Mouse (Mus musculus) midbrain, embryonic 16.5 days (tissue): ENCODE data around the gene Igf2bp3. TPM values are rescaled to one million over a fixed set of nuclear protein-coding genes. Genes with fewer than 3 reads are reported as not detected.

Experiments used
- ATAC-seq: fragments of 200-750 bp; cut with Nextera tagmentation; 2 replicates; pipeline ENCODE4 v1.8.0; 2017; ENCODE audit warnings: moderate TSS enrichment
- H3K27ac ChIP-seq: fragments of 300-500 bp; sonication (generic); 2 replicates; pipeline ENCODE4 v1.5.1; 2014; ENCODE audit warnings: mild to moderate bottlenecking, low read length, mixed read lengths
- H3K27me3 ChIP-seq: fragments of 300-500 bp; sonication (generic); 2 replicates; pipeline ENCODE4 v1.6.1; 2014; ENCODE audit warnings: low read depth, low read length, mixed read lengths; ENCODE audit not compliant: control insufficient read depth, insufficient read depth
- H3K36me3 ChIP-seq: fragments of 300-500 bp; sonication (generic); 2 replicates; pipeline ENCODE4 v1.6.1; 2014; ENCODE audit warnings: mild to moderate bottlenecking, low read length, moderate library complexity, mixed read lengths; ENCODE audit not compliant: control insufficient read depth, insufficient read depth
- H3K4me1 ChIP-seq: fragments of 300-500 bp; sonication (generic); 2 replicates; pipeline ENCODE4 v1.6.1; 2014; ENCODE audit warnings: mild to moderate bottlenecking, low read length, mixed read lengths; ENCODE audit not compliant: control insufficient read depth, insufficient read depth
- H3K4me2 ChIP-seq: fragments of 300-500 bp; sonication (generic); 2 replicates; pipeline ENCODE4 v1.6.1; 2014; ENCODE audit warnings: mild to moderate bottlenecking, low read length, mixed read lengths
- H3K4me3 ChIP-seq: fragments of 300-500 bp; sonication (generic); 2 replicates; pipeline ENCODE4 v1.5.1; 2014; ENCODE audit warnings: low read depth, mild to moderate bottlenecking, low read length, moderate library complexity, mixed read lengths
- H3K9ac ChIP-seq: fragments of 300-500 bp; sonication (generic); 2 replicates; pipeline ENCODE4 v1.6.1; 2014; ENCODE audit warnings: low read depth, low read length, mixed read lengths
- H3K9me3 ChIP-seq: fragments of 300-500 bp; sonication (generic); replicated peaks from 2 replicates; pipeline ENCODE4 v1.6.1; 2014; ENCODE audit warnings: mild to moderate bottlenecking, low read length, mixed read lengths; ENCODE audit not compliant: control insufficient read depth, poor library complexity, severe bottlenecking
- WGBS: fragments of 180-500 bp; shearing (Covaris S2); extraction: QIAGEN DNeasy Blood & Tissue Kit; methylation state at CpG from one replicate; pipeline ENCODE4 v1.1.7; 2014; 5-methylcytosine and 5-hydroxymethylcytosine counted together
- polyA plus RNA-seq: library from polyadenylated mRNA; unstranded; fragments of >200 nt; fragmentation: Nextera tagmentation; extraction: Ambion mirVana; gene quantifications from 2 replicates; pipeline ENCODE4 v1.2.1, GENCODE M21; 2015

Igf2bp3 gene
- polyA plus RNA-seq, 1 experiment from 2014 or later = 17.1 TPM

DNA sequence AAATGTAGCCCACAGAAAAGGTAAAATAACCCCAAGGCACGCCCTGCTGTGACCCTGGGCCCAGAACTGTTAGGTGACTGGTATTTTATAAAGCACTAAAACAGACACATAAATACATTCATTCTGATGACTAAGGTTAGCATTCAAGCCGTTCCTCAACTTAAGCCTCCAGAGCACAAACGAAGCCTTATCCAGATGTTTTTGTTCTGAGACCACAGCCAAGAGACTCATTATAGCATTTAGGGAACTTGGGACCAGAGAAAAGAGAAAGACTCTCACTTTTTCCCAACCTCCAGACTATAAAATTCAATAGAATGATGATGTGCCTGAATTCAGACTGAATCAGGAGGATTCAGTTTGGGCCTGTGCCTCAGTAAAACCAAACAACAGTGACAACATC, 46.1 kb downstream of the Igf2bp3 start:
- no peak overlapping the region for H3K27ac ChIP-seq
- H3K9me3 ChIP-seq = no peaks in the 10 kb centered on the region
- no peaks in the 10 kb centered on the region for H3K27me3 ChIP-seq
- no peaks in the 10 kb centered on the region for H3K36me3 ChIP-seq
- H3K4me1 ChIP-seq = peaks cover 7% of the 10 kb centered on the region; the same call in 1 of the 2 replicates
- no peak overlapping the region for H3K9ac ChIP-seq
- ATAC-seq = no peak
- 71% methylated on average over 3 of the region's 3 CpGs for WGBS
- no peak overlapping the region for H3K4me3 ChIP-seq
- no peak overlapping the region for H3K4me2 ChIP-seq

DNA sequence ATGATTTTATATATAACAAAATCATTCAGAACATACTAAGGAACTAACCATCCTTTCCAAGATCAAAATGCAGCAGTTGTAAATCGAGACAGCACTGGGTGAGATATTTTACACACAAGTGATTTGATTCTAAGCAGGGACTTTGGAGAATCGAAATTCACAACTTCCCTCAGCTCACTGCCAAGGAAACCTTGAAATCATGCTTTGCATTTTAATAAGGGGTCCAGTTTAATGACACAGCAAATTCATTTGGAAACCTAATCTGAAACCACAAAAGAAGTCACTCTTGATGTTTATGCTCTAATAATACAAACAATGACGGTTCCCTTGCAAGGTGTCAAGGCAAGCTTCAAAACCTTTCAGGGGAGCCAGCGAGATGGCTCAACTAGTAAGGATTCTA, 47.4 kb downstream of the Igf2bp3 start:
- Histone ChIP-seq H3K4me3 (no peak overlapping the region), H3K4me1 (peaks cover 7% of the 10 kb centered on the region; the same call in 1 of the 2 replicates), H3K27ac (no peak overlapping the region), H3K9me3 (no peaks in the 10 kb centered on the region), H3K36me3 (no peaks in the 10 kb centered on the region), H3K9ac (no peak overlapping the region), H3K27me3 (no peaks in the 10 kb centered on the region), H3K4me2 (no peak overlapping the region)
- no peak for ATAC-seq
- WGBS = 39% methylated on average over 4 of the region's 4 CpGs

DNA sequence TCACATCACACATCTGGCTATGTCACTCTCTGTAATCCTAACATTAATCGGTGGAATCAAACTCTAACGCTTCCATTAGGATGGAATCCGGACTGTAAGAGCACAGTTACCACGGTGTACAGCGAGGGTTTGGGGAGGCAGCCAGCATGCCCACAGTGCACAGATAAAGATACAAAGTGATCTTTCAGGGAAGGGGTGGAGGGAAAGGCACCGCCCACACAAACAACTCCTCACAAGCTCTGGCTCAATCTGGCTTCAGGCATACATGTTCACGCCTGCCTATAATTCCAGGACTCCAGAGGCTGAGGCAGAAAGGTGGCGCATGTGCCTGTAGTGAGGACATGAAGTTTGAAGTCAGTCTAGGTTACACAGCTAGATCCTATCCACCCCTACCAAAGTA, 48.4 kb downstream of the Igf2bp3 start:
- no peaks in the 10 kb centered on the region for H3K27me3 ChIP-seq
- H3K27ac ChIP-seq = no peak overlapping the region
- no peaks in the 10 kb centered on the region for H3K36me3 ChIP-seq
- no peak for ATAC-seq
- H3K4me3 ChIP-seq = no peak overlapping the region
- no peaks in the 10 kb centered on the region for H3K9me3 ChIP-seq
- H3K9ac ChIP-seq = no peak overlapping the region
- peaks cover 7% of the 10 kb centered on the region; the same call in 1 of the 2 replicates for H3K4me1 ChIP-seq
- no peak overlapping the region for H3K4me2 ChIP-seq
- 76% methylated on average over 8 of the region's 8 CpGs for WGBS

DNA sequence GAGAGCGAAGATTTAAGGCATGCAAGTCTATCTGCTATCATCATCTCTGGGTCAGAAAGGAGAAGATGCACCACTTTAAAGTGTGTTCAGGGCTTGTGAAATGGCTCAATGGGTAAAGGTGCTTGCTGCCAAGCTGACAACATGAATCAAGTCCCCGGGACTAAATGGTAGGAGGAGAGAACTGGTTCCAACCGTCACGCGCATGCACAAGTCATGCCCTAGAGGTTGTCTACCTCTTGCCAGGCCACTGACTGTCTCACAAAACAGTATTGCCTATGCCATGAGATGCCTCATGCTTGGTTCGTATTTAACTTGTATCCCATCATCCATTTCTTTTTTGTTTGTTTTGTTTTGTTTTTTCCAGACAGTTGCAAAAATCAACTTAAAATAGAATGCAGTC, 48.9 kb downstream of the Igf2bp3 start:
- Histone ChIP-seq H3K9ac (no peak overlapping the region), H3K4me2 (no peak overlapping the region), H3K4me3 (no peak overlapping the region), H3K27me3 (no peaks in the 10 kb centered on the region), H3K9me3 (no peaks in the 10 kb centered on the region), H3K27ac (no peak overlapping the region), H3K36me3 (no peaks in the 10 kb centered on the region), H3K4me1 (peaks cover 7% of the 10 kb centered on the region; the same call in 1 of the 2 replicates)
- ATAC-seq = no peak
- 88% methylated on average over 6 of the region's 6 CpGs for WGBS

DNA sequence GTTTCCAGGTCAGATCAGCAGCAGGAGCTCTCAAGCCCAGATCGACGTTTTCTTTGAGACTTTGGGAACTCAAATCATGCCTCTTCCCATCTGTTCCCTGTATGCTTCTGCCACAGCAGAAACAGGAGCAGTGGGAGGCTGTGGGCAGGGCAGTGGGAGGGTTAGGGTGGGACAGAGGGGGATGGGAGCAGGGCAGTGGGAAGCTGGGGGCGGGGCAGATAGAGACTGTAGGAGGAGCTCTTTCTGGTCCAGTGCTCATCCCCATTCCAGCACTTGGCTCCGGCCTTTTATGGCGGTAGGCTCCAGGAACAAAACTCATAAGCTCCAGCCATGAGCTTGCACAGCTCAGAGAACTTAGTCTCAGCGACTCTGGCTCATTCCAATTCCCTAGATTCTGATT, 49.7 kb downstream of the Igf2bp3 start:
- 14% methylated on average over 6 of the region's 6 CpGs for WGBS
- peaks cover 7% of the 10 kb centered on the region; the same call in 1 of the 2 replicates for H3K4me1 ChIP-seq
- H3K4me3 ChIP-seq = no peak overlapping the region
- H3K36me3 ChIP-seq = no peaks in the 10 kb centered on the region
- H3K9ac ChIP-seq = no peak overlapping the region
- no peak overlapping the region for H3K27ac ChIP-seq
- H3K27me3 ChIP-seq = no peaks in the 10 kb centered on the region
- H3K4me2 ChIP-seq = no peak overlapping the region
- H3K9me3 ChIP-seq = no peaks in the 10 kb centered on the region
- ATAC-seq = no peak

DNA sequence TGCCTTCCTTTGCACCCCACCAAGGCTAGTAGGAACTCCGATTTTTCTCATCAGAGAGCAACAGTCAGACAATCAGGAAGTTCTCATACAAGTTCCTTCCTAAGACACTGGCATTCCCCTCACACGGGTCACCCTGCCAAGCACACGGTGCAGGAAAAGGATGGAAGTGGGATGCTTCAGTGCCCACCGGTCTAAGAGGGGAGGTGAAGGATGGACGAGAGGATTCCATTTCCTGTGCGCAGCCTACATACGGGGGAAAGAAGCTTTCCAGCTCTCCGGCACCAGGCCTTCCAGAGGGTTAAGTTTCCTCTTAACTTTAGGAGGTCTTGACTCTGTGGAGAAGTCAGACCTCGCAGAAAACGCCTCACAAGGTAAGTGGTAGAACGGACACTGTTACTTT, 50.1 kb downstream of the Igf2bp3 start:
- Histone ChIP-seq H3K27me3 (no peaks in the 10 kb centered on the region), H3K27ac (no peak overlapping the region), H3K4me3 (no peak overlapping the region), H3K4me1 (peaks cover 7% of the 10 kb centered on the region; the same call in 1 of the 2 replicates), H3K4me2 (no peak overlapping the region), H3K9ac (no peak overlapping the region), H3K9me3 (no peaks in the 10 kb centered on the region), H3K36me3 (no peaks in the 10 kb centered on the region)
- WGBS = 69% methylated on average over 11 of the region's 11 CpGs
- ATAC-seq = no peak

GRCm38 (mm10) chr6:49159971-49160370, 54.8 kb downstream of the Igf2bp3 start:
- H3K9ac ChIP-seq = no peak overlapping the region
- no peak overlapping the region for H3K27ac ChIP-seq
- H3K27me3 ChIP-seq = no peaks in the 10 kb centered on the region
- no peaks in the 10 kb centered on the region for H3K9me3 ChIP-seq
- ATAC-seq = no peak
- H3K4me1 ChIP-seq = peaks cover 2% of the 10 kb centered on the region; the same call in 1 of the 2 replicates
- H3K36me3 ChIP-seq = no peaks in the 10 kb centered on the region
- H3K4me2 ChIP-seq = no peak overlapping the region
- whole genome bisulfite sequencing = 70% methylated on average over 2 of the region's 2 CpGs
- H3K4me3 ChIP-seq = no peak overlapping the region

- Histone ChIP-seq H3K36me3 (no peaks in the 10 kb centered on the region), H3K9ac (no peak overlapping the region), H3K27ac (no peak overlapping the region), H3K9me3 (no peaks in the 10 kb centered on the region), H3K4me3 (no peak overlapping the region), H3K27me3 (no peaks in the 10 kb centered on the region), H3K4me2 (no peak overlapping the region), H3K4me1 (peaks cover 2% of the 10 kb centered on the region; the same call in 1 of the 2 replicates)
- ATAC-seq = no peak
- WGBS = 80% methylated on average over 3 of the region's 3 CpGs
Measured at GRCm38 (mm10) chr6:49156826-49157175, 58.0 kb downstream of the Igf2bp3 start.

DNA sequence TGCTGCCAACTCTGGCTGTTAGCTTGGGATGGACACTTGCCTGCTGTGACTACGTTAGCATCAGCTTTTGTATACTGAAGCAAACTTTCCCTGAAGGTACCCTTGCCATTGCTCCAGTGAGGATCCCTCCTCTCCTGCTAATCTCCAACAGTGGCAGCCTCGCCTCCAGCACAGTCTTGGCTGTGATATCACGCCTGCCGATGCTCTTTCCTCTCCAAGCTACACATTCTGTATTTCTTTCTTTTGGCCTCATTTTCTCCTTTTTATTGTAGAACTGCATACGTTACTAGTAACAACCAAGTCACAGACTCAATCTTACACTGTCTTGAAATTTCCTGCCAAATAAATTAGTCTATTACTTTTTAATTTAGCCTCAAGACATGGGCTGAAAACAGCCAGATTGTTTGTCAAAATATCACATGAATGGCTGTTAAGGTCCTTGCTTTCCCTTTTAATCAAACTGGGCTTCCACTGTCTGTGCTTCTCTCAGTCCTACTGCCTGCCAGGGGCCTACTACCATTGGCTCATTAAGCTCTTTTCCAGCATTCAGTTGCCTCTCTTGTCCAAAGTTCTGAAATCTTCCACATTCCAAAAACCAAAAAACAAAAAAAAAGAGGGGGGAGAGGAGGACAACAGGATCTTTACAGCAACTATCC, 58.5 kb downstream of the Igf2bp3 start:
- 72% methylated on average over 5 of the region's 5 CpGs for WGBS

More for the DNA sequence above, 58.5 kb downstream of the Igf2bp3 start:
- Histone ChIP-seq H3K4me1 (peaks cover 7% of the 10 kb centered on the region; the same call in 1 of the 2 replicates), H3K27me3 (no peaks in the 10 kb centered on the region), H3K9me3 (no peaks in the 10 kb centered on the region), H3K27ac (no peak overlapping the region), H3K9ac (no peak overlapping the region), H3K4me3 (no peak overlapping the region), H3K36me3 (no peaks in the 10 kb centered on the region), H3K4me2 (no peak overlapping the region)
- no peak for ATAC-seq
